Mouse (Mus musculus) left cerebral cortex, postnatal 36 days (tissue): ENCODE data around the gene Aars. TPM values are rescaled to one million over a fixed set of nuclear protein-coding genes. Genes with fewer than 3 reads are reported as not detected.
"Not testable (repeated sequence)": the region's sequence is repeated elsewhere in the genome, so short reads cannot be mapped to it uniquely, and the experiment has no call there.

Experiments used
- DNase-seq, 2 experiments: peaks; one replicate each; pipeline ENCODE4 v3.0.0; 2021 to 2022; ENCODE audit warnings: low spot score in 2 of 2, mixed read lengths in 1 of 2
- intact Hi-C: fragments of 180-260 bp; cut with DNase I; formaldehyde crosslinking; loops from one replicate; pipeline ENCODE4 v1.15.1; 2025
- total RNA-seq, 2 experiments: library from RNA; stranded (reverse); gene quantifications; 2 replicates each; pipeline ENCODE4 v1.2.3; 2021

The Aars gene
- total RNA-seq: 100 to 1,000 TPM in 1 of 2 experiments, 10 to 100 TPM in 1; 98.9 to 106 TPM

DNA sequence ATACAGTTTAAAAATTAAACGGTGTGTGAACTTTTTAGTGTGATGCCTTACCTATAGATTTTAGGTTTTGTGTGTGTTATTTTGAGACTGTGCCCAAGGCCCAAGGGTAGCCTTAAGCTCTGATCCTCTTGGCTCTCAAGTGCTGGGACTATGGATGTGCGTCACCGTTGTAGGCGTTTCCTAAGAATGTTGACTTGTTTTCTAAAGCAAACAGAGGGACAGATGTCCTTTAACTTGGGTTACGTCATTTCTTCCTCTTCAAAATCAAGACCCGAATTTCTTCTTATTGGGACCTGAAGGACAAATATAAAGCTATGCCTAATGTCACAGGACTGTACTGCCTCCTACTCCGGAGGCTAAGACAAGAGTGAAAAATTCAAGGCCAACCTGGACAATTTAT is at the start of gene Aars:
Gene Aars (plus strand): TSS at position 229 of the 400 bp plus-strand sequence.
- no peak for DNase-seq
- intact Hi-C loops: no loop called here

DNA sequence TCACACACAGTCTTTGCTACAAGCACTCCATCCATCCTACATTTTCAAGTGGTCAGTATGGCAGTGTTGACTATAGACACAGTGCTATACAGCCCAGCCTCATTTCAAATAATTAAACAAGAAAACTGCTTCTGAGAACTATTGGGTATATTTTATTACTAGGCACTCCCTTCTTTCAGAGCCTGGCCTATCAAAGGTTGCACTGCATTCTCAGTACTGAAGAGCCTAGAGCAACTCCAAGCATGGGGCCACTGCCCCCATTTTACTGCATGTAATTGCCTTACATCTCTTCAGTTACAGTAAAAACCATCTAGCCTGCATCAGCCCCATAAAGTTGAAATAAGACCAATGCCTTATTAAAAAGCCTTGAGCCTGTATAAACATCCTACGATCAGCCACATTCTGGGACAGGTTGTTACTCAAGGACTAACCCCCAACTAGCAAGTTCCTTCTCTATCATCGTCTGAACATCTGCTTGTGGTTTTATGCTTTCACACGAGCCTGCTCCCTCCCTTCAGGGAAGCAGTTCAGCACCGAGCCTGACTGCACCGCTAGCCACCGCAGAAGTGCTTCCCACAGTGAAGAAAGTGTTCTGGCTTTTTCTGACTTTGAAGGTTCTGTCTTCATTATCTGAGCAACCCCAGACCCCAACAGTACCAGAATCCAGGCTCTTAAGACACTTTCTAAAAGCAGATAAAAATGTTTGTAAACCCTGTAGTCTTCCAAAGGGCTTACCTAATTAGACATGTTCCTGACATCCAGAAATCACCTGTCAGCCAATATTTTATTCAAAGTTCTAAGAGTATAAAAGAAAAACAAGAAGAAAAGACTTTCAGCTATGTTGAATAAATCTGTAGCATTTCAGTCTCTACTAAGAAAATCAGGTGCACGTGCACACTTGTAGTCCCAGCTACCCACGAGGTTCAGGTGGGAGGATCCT is 44.9 kb upstream of the Aars start:
- intact Hi-C loops: loop anchor here (10.0 kb wide), 1 partner anchor 133 kb away; no protein-coding TSS in a partner anchor
- no peak for DNase-seq

GRCm38 (mm10) chr8:110990017-110990416 is 42.9 kb upstream of the Aars start:
- intact Hi-C loops: no loop called here
- DNase-seq: no peak

DNA sequence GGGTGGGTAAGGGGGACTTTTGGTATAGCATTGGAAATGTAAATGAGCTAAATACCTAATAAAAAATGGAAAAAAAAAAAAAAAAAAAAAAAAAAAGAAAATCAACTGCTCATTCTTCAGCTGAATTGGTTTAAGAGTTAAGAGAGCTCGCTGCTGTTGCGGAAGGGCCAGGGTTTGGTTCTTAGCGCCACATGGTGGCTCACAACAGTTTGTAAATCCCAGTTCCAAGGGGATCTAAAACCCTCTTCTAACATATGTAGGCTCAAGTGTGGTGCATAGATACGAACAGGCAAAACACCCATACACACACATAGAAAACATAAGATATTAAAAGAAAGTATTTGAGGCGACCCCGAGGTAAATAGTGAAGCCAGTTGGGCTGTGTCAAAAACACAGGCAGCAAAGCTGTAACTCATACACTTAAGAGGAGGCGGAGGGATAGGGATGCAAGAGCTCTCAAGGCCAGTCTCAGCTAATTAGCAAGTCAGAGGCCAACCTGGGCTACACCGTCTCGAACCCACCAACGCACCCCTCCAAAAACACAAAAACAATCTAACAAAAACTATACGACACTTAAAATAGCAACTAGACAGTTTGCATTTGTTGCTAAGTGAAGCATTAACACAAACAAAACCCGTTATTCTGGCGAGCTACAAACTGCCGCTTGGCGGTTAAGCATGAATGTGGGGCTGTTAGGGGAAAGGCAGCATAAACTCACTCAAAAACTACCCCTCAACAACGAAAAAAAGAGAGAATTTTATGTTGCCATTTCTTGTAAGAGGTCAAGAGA is 36.1 kb upstream of the Aars start:
- intact Hi-C loops: no loop called here
- DNase-seq: no peak

DNA sequence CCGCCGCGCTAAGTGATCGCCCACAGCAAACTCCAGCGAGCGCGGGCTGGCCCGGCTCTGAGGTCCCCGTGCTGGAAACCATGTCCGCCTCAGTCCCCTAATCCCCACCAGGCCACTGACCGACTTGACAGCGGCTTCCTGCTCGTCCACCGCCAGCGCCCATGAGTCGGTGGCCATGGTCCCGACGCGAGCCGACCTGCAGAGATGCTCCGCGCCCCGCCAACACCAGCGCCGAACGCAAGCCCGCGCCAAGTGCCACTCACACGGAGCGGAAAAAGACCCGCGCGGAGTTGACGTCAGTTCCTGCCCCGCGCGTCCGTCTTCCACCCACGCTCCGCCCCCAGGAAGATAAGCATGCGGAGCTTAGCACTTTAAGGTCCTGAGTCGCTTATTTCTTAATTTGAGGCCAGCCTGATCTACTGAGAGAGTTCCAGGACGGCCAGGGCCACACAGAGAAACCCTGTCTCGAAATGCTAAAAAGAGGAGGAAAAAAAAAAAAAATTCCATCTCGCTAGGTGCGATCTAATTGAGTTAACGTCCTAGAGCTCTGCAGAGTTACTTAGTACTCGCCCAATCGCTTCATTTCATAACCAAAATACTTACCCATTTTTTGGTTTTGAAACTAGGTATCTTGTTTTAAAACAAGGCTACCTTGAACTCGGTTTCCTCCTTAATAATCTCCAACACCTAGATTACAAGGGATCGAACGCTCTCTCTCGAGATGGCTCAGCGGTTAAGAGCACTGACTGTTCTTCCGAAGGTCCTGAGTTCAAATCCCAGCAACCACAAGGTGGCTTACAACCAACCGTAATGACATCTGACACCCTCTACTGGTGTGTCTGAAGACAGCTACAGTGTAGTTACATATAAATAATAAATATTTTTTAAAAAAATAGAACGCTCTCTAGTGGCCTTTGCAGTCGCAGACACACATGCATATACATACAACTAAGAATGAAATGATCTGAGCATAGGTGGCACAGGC is 35.1 kb upstream of the Aars start, which contains the start of gene Ddx19a:
Gene Ddx19a (minus strand): TSS at position 254 of the 985 bp plus-strand sequence.
- intact Hi-C loops: no loop called here
- DNase-seq: peak; percentile 91 to 92

- intact Hi-C loops, DNase-seq: not testable (repeated sequence)
Measured at GRCm38 (mm10) chr8:111010230-111010991, 22.5 kb upstream of the Aars start.

GRCm38 (mm10) chr8:111026609-111027008 is 6.3 kb upstream of the Aars start:
- DNase-seq, intact Hi-C loops: not testable (repeated sequence)

DNA sequence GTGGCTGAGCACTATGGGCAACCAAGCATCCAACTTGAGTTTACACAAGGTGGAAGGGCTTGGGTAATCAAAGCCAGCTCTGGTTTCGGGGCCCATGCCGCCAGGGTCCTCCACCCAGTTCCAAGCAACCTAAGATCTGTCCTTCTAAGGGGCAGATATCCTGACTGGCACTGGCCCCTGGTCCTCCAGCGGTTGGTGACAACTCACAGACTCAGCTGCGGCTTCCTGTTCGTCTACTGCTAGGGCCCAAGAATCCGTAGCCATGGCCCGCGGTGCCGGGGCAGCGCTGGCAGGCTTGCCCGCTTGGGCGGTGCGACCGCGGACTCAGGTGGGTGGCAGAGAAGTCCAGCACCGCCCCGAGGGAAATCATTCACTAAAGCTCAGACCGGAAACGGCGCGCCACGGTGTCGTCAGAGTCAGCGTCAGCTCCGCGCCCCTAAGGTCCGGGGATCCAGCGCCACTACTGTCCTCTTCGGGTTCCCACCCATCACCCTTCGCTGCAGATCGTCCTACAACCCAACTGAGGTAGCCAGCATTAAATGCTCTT is 5.5 kb upstream of the Aars start:
- intact Hi-C loops: no loop called here
- DNase-seq: peak; percentile 92 to 93

GRCm38 (mm10) chr8:111029589-111029988 is 3.4 kb upstream of the Aars start:
- no peak for DNase-seq
- intact Hi-C loops: no loop called here

- DNase-seq: no peak
- intact Hi-C loops: no loop called here
Measured at GRCm38 (mm10) chr8:111030045-111030444, 2.9 kb upstream of the Aars start.

DNA sequence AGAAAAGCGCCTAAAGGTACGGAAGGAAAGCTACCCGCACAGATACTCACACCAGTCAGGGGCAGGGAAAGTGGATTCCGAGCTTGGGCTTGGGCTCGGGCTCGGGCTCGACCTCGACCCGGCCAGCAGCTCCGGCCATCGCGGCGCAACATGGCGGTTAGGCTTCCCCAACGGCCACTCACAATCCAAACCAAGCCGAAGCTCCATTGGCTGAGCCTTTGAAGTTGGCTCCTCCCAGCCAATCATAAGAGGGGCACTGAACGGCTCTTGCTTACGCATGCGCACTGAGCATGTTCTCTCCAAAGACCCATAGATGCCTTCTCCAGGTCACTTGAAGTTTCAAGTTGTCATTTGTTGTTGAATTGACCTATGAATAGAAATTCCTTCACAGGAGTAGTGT is 1.4 kb upstream of the Aars start, which contains the start of gene Ddx19b:
Gene Ddx19b (minus strand): TSS at position 180 of the 400 bp plus-strand sequence.
- no peak for DNase-seq
- intact Hi-C loops: no loop called here

- DNase-seq: peak; percentile 97 to 99
- intact Hi-C loops: no loop called here
Measured at GRCm38 (mm10) chr8:111033482-111034215, 705 bp downstream of the Aars start.

- intact Hi-C loops: no loop called here
- DNase-seq: no peak
Measured at GRCm38 (mm10) chr8:111034276-111034675, 1.3 kb downstream of the Aars start.

GRCm38 (mm10) chr8:111036591-111036990 is 3.6 kb downstream of the Aars start:
- intact Hi-C loops: no loop called here
- no peak for DNase-seq

DNA sequence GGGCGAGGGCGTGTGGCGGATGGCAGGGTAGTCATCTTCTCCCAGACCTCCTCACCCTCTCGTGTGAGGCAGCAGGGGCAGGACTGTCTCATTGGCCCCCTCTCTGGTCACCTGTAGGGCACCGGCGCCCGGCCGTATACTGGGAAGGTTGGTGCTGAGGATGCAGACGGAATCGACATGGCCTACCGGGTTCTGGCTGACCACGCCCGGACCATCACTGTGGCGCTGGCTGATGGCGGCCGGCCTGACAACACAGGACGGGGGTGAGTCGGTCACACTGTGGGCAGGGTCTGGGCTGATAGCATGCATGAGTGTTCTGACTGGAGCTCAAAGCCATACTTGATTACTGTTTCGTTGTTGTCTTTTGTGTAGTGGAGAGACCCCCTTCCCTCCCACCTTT is 9.6 kb downstream of the Aars start:
- intact Hi-C loops: no loop called here
- DNase-seq: no peak

DNA sequence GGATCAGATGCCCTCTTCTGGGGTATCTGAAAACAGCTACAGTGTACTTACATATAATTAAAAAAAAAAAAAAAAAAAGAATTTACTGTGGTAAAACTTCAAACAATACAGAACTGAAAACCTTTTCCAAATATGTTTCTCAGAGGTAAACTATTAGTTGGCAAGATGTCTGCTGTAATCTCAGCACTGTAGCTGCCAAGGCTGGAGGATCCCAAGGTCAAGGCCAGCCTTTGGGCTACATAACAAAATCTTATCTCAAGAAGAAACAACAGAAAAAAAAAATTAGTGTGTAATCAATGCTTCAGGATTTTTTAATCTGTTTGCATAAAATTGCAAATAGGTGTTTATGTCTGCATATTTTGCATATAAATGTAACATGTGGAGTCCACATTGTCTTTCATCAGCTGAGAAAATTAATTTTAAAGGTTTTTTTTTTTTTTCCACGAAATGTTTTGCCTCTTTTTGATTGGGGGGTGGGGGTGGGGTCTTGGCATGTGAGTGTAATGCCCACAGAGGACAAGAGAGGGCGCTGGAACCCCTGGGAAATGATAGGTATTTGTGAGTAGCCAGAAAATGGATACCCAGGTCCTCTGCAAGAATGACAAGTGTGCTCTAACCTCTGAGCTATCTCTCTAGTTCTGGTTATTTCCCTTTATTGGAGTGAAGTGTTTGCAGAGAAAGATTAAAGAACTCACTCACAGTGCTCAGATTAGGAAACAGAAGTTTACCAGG is 11.2 kb downstream of the Aars start:
- DNase-seq: no peak
- intact Hi-C loops: no loop called here

- no peak for DNase-seq
- intact Hi-C loops: no loop called here
Measured at GRCm38 (mm10) chr8:111048694-111049093, 15.8 kb downstream of the Aars start.
